Mouse (Mus musculus): ENCODE measurements around the gene Hist2h2be.

GRCm38 (mm10) chr3:96236834-96237334, 16.0 kb downstream of the Hist2h2be start:
- TF ChIP-seq CTCF (IDR thresholded peaks at IDR 0.05; ENCODE audit: borderline replicate concordance, control insufficient read depth, extremely low read depth, insufficient read depth, low read length, poor library complexity) (no peak), POLR2A (IDR thresholded peaks at IDR 0.05; ENCODE audit: control insufficient read depth, extremely low read depth, insufficient read depth, low read length, poor library complexity) (no peak)

All from thymus, adult 2 months (tissue).